Mouse (Mus musculus): ENCODE measurements at regions not wholly inside any gene's neighbourhood (a gene's known extent, or its start where the extent isn't known, plus 50 kb on each side); places are given as distances from the start of the nearest gene placed in this dataset.

GRCm38 (mm10) chr1:185688506-185688905, 233.9 kb downstream of the Slc30a10 start:
- Histone ChIP-seq H3K9ac (no peak overlapping the region), H3K9me3 (ENCODE audit: low read length) (no peaks in the 10 kb centered on the region), H3K4me2 (ENCODE audit: low read depth) (no peak overlapping the region), H3K4me3 (ENCODE audit: low read depth, low read length) (no peak overlapping the region), H3K27ac (ENCODE audit: low read depth, low read length) (no peak overlapping the region), H3K36me3 (ENCODE audit: insufficient read depth) (no peaks in the 10 kb centered on the region), H3K4me1 (ENCODE audit: insufficient read depth) (no peaks in the 10 kb centered on the region), H3K27me3 (ENCODE audit: insufficient read depth, low read length) (no peaks in the 10 kb centered on the region)
- DNase-seq (no peak), ATAC-seq (no peak)
- TF ChIP-seq CTCF (IDR thresholded peaks at IDR 0.05; ENCODE audit: low read depth), result no peak
- 96% methylated on average over 10 of the region's 10 CpGs for WGBS

GRCm38 (mm10) chr1:185695394-185695793, 240.7 kb downstream of the Slc30a10 start:
- Histone ChIP-seq H3K9ac (no peak overlapping the region), H3K9me3 (ENCODE audit: low read length) (no peaks in the 10 kb centered on the region), H3K27me3 (ENCODE audit: insufficient read depth, low read length) (no peaks in the 10 kb centered on the region), H3K4me3 (ENCODE audit: low read depth, low read length) (no peak overlapping the region), H3K4me1 (ENCODE audit: insufficient read depth) (no peaks in the 10 kb centered on the region), H3K27ac (ENCODE audit: low read depth, low read length) (no peak overlapping the region), H3K36me3 (ENCODE audit: insufficient read depth) (no peaks in the 10 kb centered on the region), H3K4me2 (ENCODE audit: low read depth) (no peak overlapping the region)
- TF ChIP-seq CTCF (IDR thresholded peaks at IDR 0.05; ENCODE audit: low read depth), result no peak
- 86% methylated on average over 2 of the region's 2 CpGs for WGBS
- ATAC-seq (no peak), DNase-seq (no peak)

- Histone ChIP-seq H3K4me1 (ENCODE audit: insufficient read depth) (no peaks in the 10 kb centered on the region), H3K36me3 (ENCODE audit: insufficient read depth) (no peaks in the 10 kb centered on the region), H3K4me2 (ENCODE audit: low read depth) (no peak overlapping the region), H3K4me3 (ENCODE audit: low read depth, low read length) (no peak overlapping the region), H3K27me3 (ENCODE audit: insufficient read depth, low read length) (no peaks in the 10 kb centered on the region), H3K27ac (ENCODE audit: low read depth, low read length) (no peak overlapping the region), H3K9me3 (ENCODE audit: low read length) (no peaks in the 10 kb centered on the region), H3K9ac (no peak overlapping the region)
- no peak for TF ChIP-seq CTCF (IDR thresholded peaks at IDR 0.05; ENCODE audit: low read depth)
- no peak for DNase-seq
- ATAC-seq, result no peak
- 77% methylated on average over 6 of the region's 6 CpGs for WGBS
These were observed 245.1 kb downstream of the Slc30a10 start for GRCm38 (mm10) chr1:185699758-185700157.

- no peaks in the 10 kb centered on the region for H3K36me3 ChIP-seq (ENCODE audit: insufficient read depth)
- no peaks in the 10 kb centered on the region for H3K27me3 ChIP-seq (ENCODE audit: insufficient read depth, low read length)
- no peak overlapping the region for H3K4me3 ChIP-seq (ENCODE audit: low read depth, low read length)
- no peak for ATAC-seq
- no peaks in the 10 kb centered on the region for H3K4me1 ChIP-seq (ENCODE audit: insufficient read depth)
- H3K4me2 ChIP-seq (ENCODE audit: low read depth), result no peak overlapping the region
- no peak for TF ChIP-seq CTCF (IDR thresholded peaks at IDR 0.05; ENCODE audit: low read depth)
- DNase-seq, result no peak
- H3K27ac ChIP-seq (ENCODE audit: low read depth, low read length), result no peak overlapping the region
- WGBS, result 77% methylated on average over 2 of the region's 2 CpGs
- H3K9ac ChIP-seq, result no peak overlapping the region
- H3K9me3 ChIP-seq (ENCODE audit: low read length), result no peaks in the 10 kb centered on the region
These were observed 271.7 kb downstream of the Slc30a10 start for GRCm38 (mm10) chr1:185726324-185726723.

GRCm38 (mm10) chr1:185726811-185727210, 272.2 kb downstream of the Slc30a10 start:
- H3K4me1 ChIP-seq (ENCODE audit: insufficient read depth), result no peaks in the 10 kb centered on the region
- no peak overlapping the region for H3K9ac ChIP-seq
- H3K27ac ChIP-seq (ENCODE audit: low read depth, low read length), result no peak overlapping the region
- H3K4me2 ChIP-seq (ENCODE audit: low read depth), result no peak overlapping the region
- DNase-seq (no peak), ATAC-seq (no peak)
- H3K4me3 ChIP-seq (ENCODE audit: low read depth, low read length), result no peak overlapping the region
- no peaks in the 10 kb centered on the region for H3K27me3 ChIP-seq (ENCODE audit: insufficient read depth, low read length)
- no peak for TF ChIP-seq CTCF (IDR thresholded peaks at IDR 0.05; ENCODE audit: low read depth)
- no peaks in the 10 kb centered on the region for H3K36me3 ChIP-seq (ENCODE audit: insufficient read depth)
- no peaks in the 10 kb centered on the region for H3K9me3 ChIP-seq (ENCODE audit: low read length)

GRCm38 (mm10) chr1:185727749-185728148, 273.1 kb downstream of the Slc30a10 start:
- no peak for TF ChIP-seq CTCF (IDR thresholded peaks at IDR 0.05; ENCODE audit: low read depth)
- Histone ChIP-seq H3K4me2 (ENCODE audit: low read depth) (no peak overlapping the region), H3K4me1 (ENCODE audit: insufficient read depth) (no peaks in the 10 kb centered on the region), H3K9me3 (ENCODE audit: low read length) (no peaks in the 10 kb centered on the region), H3K4me3 (ENCODE audit: low read depth, low read length) (no peak overlapping the region), H3K27ac (ENCODE audit: low read depth, low read length) (no peak overlapping the region), H3K27me3 (ENCODE audit: insufficient read depth, low read length) (no peaks in the 10 kb centered on the region), H3K36me3 (ENCODE audit: insufficient read depth) (no peaks in the 10 kb centered on the region), H3K9ac (no peak overlapping the region)
- 50% methylated on average over 4 of the region's 4 CpGs for WGBS
- no peak for DNase-seq
- no peak for ATAC-seq

GRCm38 (mm10) chr1:185728406-185728805, 273.8 kb downstream of the Slc30a10 start:
- Histone ChIP-seq H3K4me2 (ENCODE audit: low read depth) (no peak overlapping the region), H3K4me3 (ENCODE audit: low read depth, low read length) (no peak overlapping the region), H3K36me3 (ENCODE audit: insufficient read depth) (no peaks in the 10 kb centered on the region), H3K27ac (ENCODE audit: low read depth, low read length) (no peak overlapping the region), H3K27me3 (ENCODE audit: insufficient read depth, low read length) (no peaks in the 10 kb centered on the region), H3K9ac (no peak overlapping the region), H3K9me3 (ENCODE audit: low read length) (no peaks in the 10 kb centered on the region), H3K4me1 (ENCODE audit: insufficient read depth) (no peaks in the 10 kb centered on the region)
- WGBS, result 39% methylated on average over 3 of the region's 3 CpGs
- ATAC-seq, result no peak
- TF ChIP-seq CTCF (IDR thresholded peaks at IDR 0.05; ENCODE audit: low read depth), result no peak
- no peak for DNase-seq

GRCm38 (mm10) chr1:185731062-185731461, 276.4 kb downstream of the Slc30a10 start:
- Histone ChIP-seq H3K27me3 (ENCODE audit: insufficient read depth, low read length) (no peaks in the 10 kb centered on the region), H3K9me3 (ENCODE audit: low read length) (no peaks in the 10 kb centered on the region), H3K4me3 (ENCODE audit: low read depth, low read length) (no peak overlapping the region), H3K27ac (ENCODE audit: low read depth, low read length) (no peak overlapping the region), H3K9ac (no peak overlapping the region), H3K36me3 (ENCODE audit: insufficient read depth) (no peaks in the 10 kb centered on the region), H3K4me2 (ENCODE audit: low read depth) (no peak overlapping the region), H3K4me1 (ENCODE audit: insufficient read depth) (no peaks in the 10 kb centered on the region)
- DNase-seq (no peak), ATAC-seq (no peak)
- WGBS, result 66% methylated on average over 9 of the region's 9 CpGs
- TF ChIP-seq CTCF (IDR thresholded peaks at IDR 0.05; ENCODE audit: low read depth), result no peak

All from forebrain, postnatal 0 days (tissue).